Mouse (Mus musculus) erythroblast, embryonic 14.5 days (primary cell): Measurements from ENCODE around the gene Lekr1. TPM values are rescaled to one million over a fixed set of nuclear protein-coding genes. Genes with fewer than 3 reads are reported as not detected.

Experiments
- H3K27me3 ChIP-seq: 2 replicates; pipeline ENCODE4 v1.6.1; 2012; ENCODE audit warnings: inconsistent platforms; ENCODE audit not compliant: control insufficient read depth
- H3K36me3 ChIP-seq: 2 replicates; pipeline ENCODE4 v1.6.1; 2012; ENCODE audit warnings: mild to moderate bottlenecking, inconsistent platforms; ENCODE audit not compliant: control insufficient read depth
- H3K4me1 ChIP-seq: 2 replicates; pipeline ENCODE4 v1.6.1; 2012; ENCODE audit warnings: inconsistent platforms; ENCODE audit not compliant: control insufficient read depth
- H3K4me3 ChIP-seq: replicated peaks from 2 replicates; pipeline ENCODE3; 2012; ENCODE audit warnings: moderate library complexity, mild to moderate bottlenecking, inconsistent platforms
- H3K9me3 ChIP-seq: 2 replicates; pipeline ENCODE4 v1.6.1; 2012; ENCODE audit warnings: low read length, inconsistent platforms, mixed read lengths; ENCODE audit not compliant: control insufficient read depth
- GATA1 ChIP-seq: IDR thresholded peaks from 2 replicates; pipeline ENCODE4 v1.6.1; 2012; ENCODE audit warnings: low read length, inconsistent platforms, mixed read lengths
- TAL1 ChIP-seq: IDR thresholded peaks from 3 replicates; pipeline ENCODE4 v1.6.1; 2012; ENCODE audit warnings: low read length, inconsistent platforms, mixed read lengths
- polyA plus RNA-seq: library from polyadenylated mRNA; stranded (reverse); fragments of >175 nt; gene quantifications from 2 replicates; pipeline ENCODE4 v1.2.3, GENCODE M21; 2012

Gene Lekr1
- polyA plus RNA-seq, 1 experiment = not detected

- Histone ChIP-seq H3K4me3 (no peak overlapping the region), H3K4me1 (no peaks in the 10 kb centered on the region), H3K9me3 (no peaks in the 10 kb centered on the region), H3K36me3 (no peaks in the 10 kb centered on the region), H3K27me3 (no peaks in the 10 kb centered on the region)
- no peak for TF ChIP-seq TAL1
- TF ChIP-seq GATA1 = no peak
Observed at GRCm38 (mm10) chr3:65855521-65855920, 189.5 kb downstream of the Lekr1 start.

GRCm38 (mm10) chr3:65858118-65858517 is 192.1 kb downstream of the Lekr1 start:
- Histone ChIP-seq H3K27me3 (no peaks in the 10 kb centered on the region), H3K9me3 (no peaks in the 10 kb centered on the region), H3K4me1 (no peaks in the 10 kb centered on the region), H3K36me3 (no peaks in the 10 kb centered on the region), H3K4me3 (no peak overlapping the region)
- no peak for TF ChIP-seq GATA1
- no peak for TF ChIP-seq TAL1

- Histone ChIP-seq H3K27me3 (no peaks in the 10 kb centered on the region), H3K36me3 (no peaks in the 10 kb centered on the region), H3K9me3 (no peaks in the 10 kb centered on the region), H3K4me3 (no peak overlapping the region), H3K4me1 (no peaks in the 10 kb centered on the region)
- no peak for TF ChIP-seq GATA1
Observed at GRCm38 (mm10) chr3:65858741-65859348, 192.8 kb downstream of the Lekr1 start.

- H3K27me3 ChIP-seq = no peaks in the 10 kb centered on the region
- TF ChIP-seq GATA1 = no peak
- H3K36me3 ChIP-seq = no peaks in the 10 kb centered on the region
- H3K4me3 ChIP-seq = no peak overlapping the region
- no peaks in the 10 kb centered on the region for H3K4me1 ChIP-seq
- no peaks in the 10 kb centered on the region for H3K9me3 ChIP-seq
Observed at GRCm38 (mm10) chr3:65859750-65860149, 193.7 kb downstream of the Lekr1 start.

- H3K36me3 ChIP-seq = no peaks in the 10 kb centered on the region
- no peaks in the 10 kb centered on the region for H3K27me3 ChIP-seq
- no peaks in the 10 kb centered on the region for H3K4me1 ChIP-seq
- H3K9me3 ChIP-seq = no peaks in the 10 kb centered on the region
- H3K4me3 ChIP-seq = no peak overlapping the region
- TF ChIP-seq GATA1 = no peak
- no peak for TF ChIP-seq TAL1
Observed at GRCm38 (mm10) chr3:65860903-65861302, 194.9 kb downstream of the Lekr1 start.

GRCm38 (mm10) chr3:65861471-65861881 is 195.4 kb downstream of the Lekr1 start:
- no peaks in the 10 kb centered on the region for H3K4me1 ChIP-seq
- H3K27me3 ChIP-seq = no peaks in the 10 kb centered on the region
- TF ChIP-seq TAL1 (no peak), GATA1 (no peak)
- H3K4me3 ChIP-seq = no peak overlapping the region
- no peaks in the 10 kb centered on the region for H3K36me3 ChIP-seq
- H3K9me3 ChIP-seq = no peaks in the 10 kb centered on the region

- no peaks in the 10 kb centered on the region for H3K4me1 ChIP-seq
- H3K36me3 ChIP-seq = no peaks in the 10 kb centered on the region
- no peak overlapping the region for H3K4me3 ChIP-seq
- no peaks in the 10 kb centered on the region for H3K9me3 ChIP-seq
- TF ChIP-seq TAL1 (no peak), GATA1 (no peak)
- H3K27me3 ChIP-seq = no peaks in the 10 kb centered on the region
Observed at GRCm38 (mm10) chr3:65863297-65863696, 197.3 kb downstream of the Lekr1 start.

- H3K4me3 ChIP-seq = no peak overlapping the region
- H3K27me3 ChIP-seq = no peaks in the 10 kb centered on the region
- H3K36me3 ChIP-seq = no peaks in the 10 kb centered on the region
- no peak for TF ChIP-seq GATA1
- TF ChIP-seq TAL1 = no peak
- no peaks in the 10 kb centered on the region for H3K4me1 ChIP-seq
- no peaks in the 10 kb centered on the region for H3K9me3 ChIP-seq
Observed at GRCm38 (mm10) chr3:65863762-65864377, 197.8 kb downstream of the Lekr1 start.

GRCm38 (mm10) chr3:65868931-65869330 is 202.9 kb downstream of the Lekr1 start:
- Histone ChIP-seq H3K4me3 (no peak overlapping the region), H3K36me3 (no peaks in the 10 kb centered on the region), H3K4me1 (no peaks in the 10 kb centered on the region), H3K9me3 (no peaks in the 10 kb centered on the region), H3K27me3 (no peaks in the 10 kb centered on the region; the same call in 1 of the 2 replicates)
- no peak for TF ChIP-seq TAL1
- TF ChIP-seq GATA1 = no peak
